Mouse (Mus musculus): ENCODE data around the gene Veph1. TPM values are rescaled to one million over a fixed set of nuclear protein-coding genes. Genes with fewer than 3 reads are reported as not detected.

Gene Veph1
- polyA plus RNA-seq, 1 experiment from 2014 or later: 6.6 TPM

DNA sequence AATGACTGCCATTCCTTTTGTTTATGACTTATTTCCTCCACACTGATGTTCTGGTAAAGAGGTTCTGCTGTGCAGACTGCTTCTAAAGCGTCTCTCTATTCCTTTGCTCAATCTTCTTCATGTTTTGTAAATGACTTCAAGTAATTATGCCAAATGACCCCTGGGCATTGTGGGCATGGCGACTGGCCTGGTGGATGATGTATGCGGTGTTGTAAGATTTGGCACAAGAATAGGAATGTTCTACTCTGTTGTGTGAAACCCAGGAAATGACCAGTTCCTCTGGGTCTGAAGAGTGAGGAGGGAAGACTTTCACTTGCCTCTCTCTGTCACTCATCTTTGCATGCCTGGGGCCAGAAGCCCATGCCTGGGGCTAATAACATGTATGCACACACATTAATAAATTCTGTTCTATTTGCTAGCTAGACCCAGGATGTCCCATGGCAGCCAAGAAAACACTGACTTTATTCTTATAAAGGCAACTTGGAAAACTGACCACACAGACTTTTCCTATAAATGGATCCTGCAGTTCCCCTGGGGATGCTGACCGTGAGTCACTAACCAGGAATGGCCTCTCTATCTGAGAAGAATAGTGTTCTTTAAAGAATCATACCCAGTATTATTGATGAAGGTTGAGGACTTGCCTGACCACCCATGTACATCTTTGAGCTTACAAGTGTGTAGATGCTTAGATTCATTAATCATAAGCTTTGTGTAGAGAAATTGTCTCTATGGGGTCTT lies 87.6 kb downstream of the Veph1 start:
- 73% methylated on average over 4 of the region's 4 CpGs for WGBS
- Histone ChIP-seq H3K9ac (ENCODE audit: low read length) (no peak overlapping the region), H3K4me3 (ENCODE audit: low read length) (no peak overlapping the region), H3K27me3 (ENCODE audit: control insufficient read depth, insufficient read depth, low read depth, low read length) (no peaks in the 10 kb centered on the region), H3K4me1 (replicated peaks; ENCODE audit: control insufficient read depth, insufficient read depth, low read length) (no peaks in the 10 kb centered on the region), H3K4me2 (ENCODE audit: low read depth, low read length) (no peak overlapping the region), H3K9me3 (ENCODE audit: control insufficient read depth, low read length) (no peaks in the 10 kb centered on the region), H3K27ac (ENCODE audit: low read length) (no peak overlapping the region), H3K36me3 (ENCODE audit: control insufficient read depth, insufficient read depth, low read length) (no peaks in the 10 kb centered on the region)
- no peak for ATAC-seq (ENCODE audit: low read depth)

DNA sequence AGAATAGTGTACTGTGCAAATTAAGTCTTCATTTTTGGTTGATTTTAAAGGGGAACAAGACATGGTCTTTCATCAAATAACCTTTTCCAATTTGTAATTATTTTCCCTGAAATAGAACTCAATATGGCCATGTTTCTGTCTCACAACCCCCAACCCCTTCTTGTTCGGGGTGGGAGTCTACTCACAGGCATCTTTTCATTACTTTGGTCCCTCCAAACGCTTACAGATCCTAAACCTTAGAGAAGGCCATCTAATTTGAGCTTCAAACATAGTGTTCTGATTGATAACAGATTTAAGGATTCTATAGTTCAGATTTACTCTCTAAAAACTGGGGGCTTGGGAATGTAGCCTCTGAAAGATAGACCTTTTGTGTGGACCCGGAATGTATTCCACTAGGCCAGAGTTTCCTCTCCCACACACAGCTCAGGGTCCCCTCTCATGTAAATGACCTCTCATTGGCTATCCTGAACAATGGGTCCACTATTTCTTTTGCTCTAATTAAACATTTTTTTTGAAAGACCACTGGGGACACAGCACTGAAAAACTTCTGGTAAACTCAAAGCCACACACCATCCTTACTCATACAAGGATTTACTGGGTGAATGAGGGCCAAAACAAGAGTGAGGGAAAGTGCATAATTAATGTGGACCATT lies 102.6 kb downstream of the Veph1 start:
- WGBS: 75% methylated on average over 3 of the region's 3 CpGs
- no peaks in the 10 kb centered on the region for H3K27me3 ChIP-seq (ENCODE audit: control insufficient read depth, insufficient read depth, low read depth, low read length)
- no peak overlapping the region for H3K4me3 ChIP-seq (ENCODE audit: low read length)
- no peak overlapping the region for H3K9ac ChIP-seq (ENCODE audit: low read length)
- no peaks in the 10 kb centered on the region for H3K9me3 ChIP-seq (ENCODE audit: control insufficient read depth, low read length)
- no peaks in the 10 kb centered on the region for H3K4me1 ChIP-seq (replicated peaks; ENCODE audit: control insufficient read depth, insufficient read depth, low read length)
- no peak overlapping the region for H3K27ac ChIP-seq (ENCODE audit: low read length)
- no peak overlapping the region for H3K4me2 ChIP-seq (ENCODE audit: low read depth, low read length)
- no peaks in the 10 kb centered on the region for H3K36me3 ChIP-seq (ENCODE audit: control insufficient read depth, insufficient read depth, low read length)
- ATAC-seq (ENCODE audit: low read depth): no peak

DNA sequence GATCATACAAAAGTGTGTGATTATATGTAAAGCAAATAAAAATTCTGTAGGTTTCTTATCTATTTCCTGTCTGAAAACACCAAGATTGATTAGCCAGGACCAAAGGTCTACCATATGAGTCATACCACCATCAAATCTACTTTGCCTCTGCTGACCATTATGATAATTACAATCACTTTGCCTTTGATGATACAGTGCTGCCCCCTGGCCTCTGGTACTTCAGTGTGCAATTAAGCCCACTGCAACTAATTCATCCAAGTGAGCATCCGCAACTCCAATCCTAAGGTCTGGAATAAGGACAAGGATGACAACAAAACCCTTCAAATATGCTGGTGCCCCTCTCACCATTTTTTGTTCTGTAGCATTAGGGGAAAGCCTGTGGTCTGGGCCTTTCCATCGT lies 117.0 kb downstream of the Veph1 start:
- Histone ChIP-seq H3K4me1 (replicated peaks; ENCODE audit: control insufficient read depth, insufficient read depth, low read length) (no peaks in the 10 kb centered on the region), H3K9me3 (ENCODE audit: control insufficient read depth, low read length) (no peaks in the 10 kb centered on the region), H3K27ac (ENCODE audit: low read length) (no peak overlapping the region), H3K36me3 (ENCODE audit: control insufficient read depth, insufficient read depth, low read length) (no peaks in the 10 kb centered on the region), H3K9ac (ENCODE audit: low read length) (no peak overlapping the region), H3K4me2 (ENCODE audit: low read depth, low read length) (no peak overlapping the region), H3K27me3 (ENCODE audit: control insufficient read depth, insufficient read depth, low read depth, low read length) (no peaks in the 10 kb centered on the region), H3K4me3 (ENCODE audit: low read length) (no peak overlapping the region)
- ATAC-seq (ENCODE audit: low read depth): no peak
- WGBS: 64% methylated on average over 2 of the region's 2 CpGs

DNA sequence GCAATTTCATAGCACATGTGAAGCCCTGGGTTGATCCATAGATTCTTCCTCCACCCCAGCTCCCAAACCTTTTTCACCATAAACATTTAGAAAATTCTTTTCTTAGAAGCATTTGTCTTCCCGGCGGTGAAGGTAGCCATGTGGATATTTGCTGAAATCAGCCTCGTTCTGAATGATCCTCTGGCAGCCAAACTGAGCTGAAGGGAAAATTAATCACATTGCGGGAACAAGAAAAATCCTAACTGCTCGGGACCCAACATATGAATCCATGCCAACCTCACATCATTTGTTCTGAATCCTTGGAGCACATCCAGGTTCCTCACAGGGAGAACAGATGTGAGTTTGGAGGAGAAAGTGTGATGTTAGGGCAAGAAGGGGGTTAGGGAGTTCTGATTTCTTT lies 123.7 kb downstream of the Veph1 start:
- no peak overlapping the region for H3K9ac ChIP-seq (ENCODE audit: low read length)
- H3K4me2 ChIP-seq (ENCODE audit: low read depth, low read length): no peak overlapping the region
- H3K27ac ChIP-seq (ENCODE audit: low read length): no peak overlapping the region
- H3K27me3 ChIP-seq (ENCODE audit: control insufficient read depth, insufficient read depth, low read depth, low read length): no peaks in the 10 kb centered on the region
- WGBS: 46% methylated on average over 5 of the region's 5 CpGs
- no peaks in the 10 kb centered on the region for H3K4me1 ChIP-seq (replicated peaks; ENCODE audit: control insufficient read depth, insufficient read depth, low read length)
- H3K9me3 ChIP-seq (ENCODE audit: control insufficient read depth, low read length): no peaks in the 10 kb centered on the region
- ATAC-seq (ENCODE audit: low read depth): peak; percentile 81
- no peaks in the 10 kb centered on the region for H3K36me3 ChIP-seq (ENCODE audit: control insufficient read depth, insufficient read depth, low read length)
- H3K4me3 ChIP-seq (ENCODE audit: low read length): no peak overlapping the region

DNA sequence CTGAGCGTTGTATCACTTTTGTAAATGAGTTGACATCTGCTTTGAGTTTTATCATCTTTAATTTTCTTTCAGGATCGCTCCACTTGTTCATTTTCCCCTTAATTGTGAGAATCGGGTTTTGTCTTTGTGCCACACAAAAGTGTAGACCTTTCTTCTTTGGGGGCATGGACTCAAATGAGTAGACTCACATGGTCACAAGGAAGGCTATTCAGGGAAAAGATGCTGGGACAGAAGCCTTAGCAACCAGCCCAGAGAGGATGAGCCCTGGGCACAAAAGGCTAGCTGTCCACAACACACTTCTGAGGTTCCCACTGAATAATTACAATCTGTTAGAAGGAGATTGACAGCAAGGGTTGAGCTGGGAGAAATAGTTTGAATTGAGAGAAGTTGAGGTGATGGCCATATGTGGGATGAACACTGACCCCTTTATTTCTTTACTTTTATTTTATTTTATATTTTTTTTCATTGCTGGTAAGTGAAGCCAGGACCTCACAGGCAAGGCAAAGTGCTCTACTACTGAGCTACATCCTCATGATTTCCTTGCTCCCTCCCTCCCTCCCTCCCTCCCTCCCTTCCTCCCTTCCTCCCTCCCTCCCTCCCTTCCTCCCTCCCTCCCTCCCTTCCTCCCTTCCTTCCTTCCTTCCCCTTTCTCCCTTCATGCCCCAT lies 126.6 kb downstream of the Veph1 start:
- H3K4me3 ChIP-seq (ENCODE audit: low read length): no peak overlapping the region
- H3K27me3 ChIP-seq (ENCODE audit: control insufficient read depth, insufficient read depth, low read depth, low read length): no peaks in the 10 kb centered on the region
- no peak for ATAC-seq (ENCODE audit: low read depth)
- WGBS: 77% methylated on average over 3 of the region's 3 CpGs
- no peak overlapping the region for H3K4me2 ChIP-seq (ENCODE audit: low read depth, low read length)
- H3K4me1 ChIP-seq (replicated peaks; ENCODE audit: control insufficient read depth, insufficient read depth, low read length): no peaks in the 10 kb centered on the region
- no peaks in the 10 kb centered on the region for H3K9me3 ChIP-seq (ENCODE audit: control insufficient read depth, low read length)
- no peak overlapping the region for H3K27ac ChIP-seq (ENCODE audit: low read length)
- H3K9ac ChIP-seq (ENCODE audit: low read length): no peak overlapping the region
- H3K36me3 ChIP-seq (ENCODE audit: control insufficient read depth, insufficient read depth, low read length): no peaks in the 10 kb centered on the region

DNA sequence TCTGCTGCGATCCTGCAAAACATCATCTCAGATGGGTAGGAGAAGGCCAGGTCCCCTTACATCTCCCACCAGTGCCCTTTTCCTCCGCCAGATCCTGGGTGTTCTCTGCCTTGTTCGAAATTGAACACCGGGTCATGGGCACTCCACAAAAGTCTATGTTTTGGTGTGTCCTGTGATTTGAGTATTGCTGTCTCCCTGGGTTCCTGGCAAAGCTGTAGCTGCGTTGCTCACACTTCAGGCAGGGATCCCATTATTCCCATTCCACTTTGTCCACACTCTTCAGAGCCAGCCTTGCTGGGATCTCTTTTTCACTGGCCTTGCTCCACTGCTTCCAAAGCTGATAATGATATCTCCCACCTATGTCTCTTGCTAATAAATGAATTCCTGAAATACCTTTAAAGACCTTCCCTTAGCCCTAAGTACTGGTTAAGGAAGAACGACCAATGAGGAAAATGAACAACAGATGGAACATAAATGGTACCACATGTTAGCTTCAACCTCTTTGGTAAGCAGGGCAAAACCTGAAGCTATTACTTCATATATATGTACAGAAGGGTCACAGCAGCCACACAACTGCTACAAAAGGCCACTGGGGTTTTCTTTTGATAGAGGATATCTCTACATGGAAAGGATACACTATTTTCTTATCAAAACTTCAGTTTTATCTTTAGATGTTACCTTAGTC lies 129.9 kb downstream of the Veph1 start:
- no peak overlapping the region for H3K4me2 ChIP-seq (ENCODE audit: low read depth, low read length)
- no peak overlapping the region for H3K4me3 ChIP-seq (ENCODE audit: low read length)
- H3K9me3 ChIP-seq (ENCODE audit: control insufficient read depth, low read length): no peaks in the 10 kb centered on the region
- ATAC-seq (ENCODE audit: low read depth): no peak
- no peaks in the 10 kb centered on the region for H3K27me3 ChIP-seq (ENCODE audit: control insufficient read depth, insufficient read depth, low read depth, low read length)
- H3K27ac ChIP-seq (ENCODE audit: low read length): no peak overlapping the region
- no peaks in the 10 kb centered on the region for H3K36me3 ChIP-seq (ENCODE audit: control insufficient read depth, insufficient read depth, low read length)
- H3K4me1 ChIP-seq (replicated peaks; ENCODE audit: control insufficient read depth, insufficient read depth, low read length): peaks cover 10% of the 10 kb centered on the region; the same call in 1 of the 2 replicates
- no peak overlapping the region for H3K9ac ChIP-seq (ENCODE audit: low read length)
- WGBS: 75% methylated on average over 6 of the region's 6 CpGs

DNA sequence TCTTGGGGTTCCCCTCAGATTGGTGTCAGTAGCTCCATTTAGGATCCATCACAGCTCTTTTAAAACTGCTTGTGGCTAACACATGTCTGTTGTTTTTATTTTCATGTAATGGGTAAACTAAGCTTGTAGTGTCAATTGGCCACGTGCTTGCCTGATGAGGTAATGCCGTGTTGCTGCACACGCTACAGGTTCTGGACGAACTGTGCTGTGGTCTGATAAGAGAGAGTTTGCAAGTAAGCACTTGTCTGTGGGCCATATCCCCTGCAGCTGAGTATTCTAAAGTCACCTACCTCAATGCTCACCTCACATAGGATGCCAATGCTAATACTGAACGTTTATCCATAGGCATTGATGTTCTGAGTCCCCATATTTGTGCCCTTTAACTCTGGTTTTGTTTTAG lies 131.6 kb downstream of the Veph1 start:
- Histone ChIP-seq H3K4me3 (ENCODE audit: low read length) (no peak overlapping the region), H3K9ac (ENCODE audit: low read length) (no peak overlapping the region), H3K27ac (ENCODE audit: low read length) (no peak overlapping the region), H3K4me1 (replicated peaks; ENCODE audit: control insufficient read depth, insufficient read depth, low read length) (peaks cover 10% of the 10 kb centered on the region; the same call in 1 of the 2 replicates), H3K27me3 (ENCODE audit: control insufficient read depth, insufficient read depth, low read depth, low read length) (no peaks in the 10 kb centered on the region), H3K4me2 (ENCODE audit: low read depth, low read length) (no peak overlapping the region), H3K36me3 (ENCODE audit: control insufficient read depth, insufficient read depth, low read length) (no peaks in the 10 kb centered on the region), H3K9me3 (ENCODE audit: control insufficient read depth, low read length) (no peaks in the 10 kb centered on the region)
- ATAC-seq (ENCODE audit: low read depth): no peak
- 58% methylated on average over 5 of the region's 5 CpGs for WGBS

DNA sequence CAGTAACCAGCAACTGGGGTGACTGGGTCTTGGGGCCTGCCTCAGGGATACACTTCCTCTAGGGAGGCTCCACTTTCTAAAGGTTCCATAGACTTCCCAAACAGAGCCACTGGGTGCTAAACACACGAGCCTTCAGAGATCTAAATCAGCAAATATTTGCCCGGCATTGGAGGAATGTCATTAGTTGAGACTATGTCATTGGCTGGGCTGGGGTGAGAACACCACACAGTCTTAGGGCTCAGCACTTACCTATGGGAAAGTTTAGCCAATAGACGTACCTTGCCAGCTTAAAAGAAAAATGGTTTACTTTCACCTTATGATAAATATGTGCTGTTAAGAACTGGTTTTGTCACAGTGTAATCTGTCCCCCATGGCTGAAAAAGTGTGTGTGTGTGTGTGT lies 132.1 kb downstream of the Veph1 start:
- Histone ChIP-seq H3K4me3 (ENCODE audit: low read length) (no peak overlapping the region), H3K9me3 (ENCODE audit: control insufficient read depth, low read length) (no peaks in the 10 kb centered on the region), H3K9ac (ENCODE audit: low read length) (no peak overlapping the region), H3K4me2 (ENCODE audit: low read depth, low read length) (no peak overlapping the region), H3K36me3 (ENCODE audit: control insufficient read depth, insufficient read depth, low read length) (no peaks in the 10 kb centered on the region), H3K27me3 (ENCODE audit: control insufficient read depth, insufficient read depth, low read depth, low read length) (no peaks in the 10 kb centered on the region), H3K4me1 (replicated peaks; ENCODE audit: control insufficient read depth, insufficient read depth, low read length) (peaks cover 10% of the 10 kb centered on the region; the same call in 1 of the 2 replicates), H3K27ac (ENCODE audit: low read length) (no peak overlapping the region)
- ATAC-seq (ENCODE audit: low read depth): no peak
- WGBS: 40% methylated on average over 3 of the region's 3 CpGs

DNA sequence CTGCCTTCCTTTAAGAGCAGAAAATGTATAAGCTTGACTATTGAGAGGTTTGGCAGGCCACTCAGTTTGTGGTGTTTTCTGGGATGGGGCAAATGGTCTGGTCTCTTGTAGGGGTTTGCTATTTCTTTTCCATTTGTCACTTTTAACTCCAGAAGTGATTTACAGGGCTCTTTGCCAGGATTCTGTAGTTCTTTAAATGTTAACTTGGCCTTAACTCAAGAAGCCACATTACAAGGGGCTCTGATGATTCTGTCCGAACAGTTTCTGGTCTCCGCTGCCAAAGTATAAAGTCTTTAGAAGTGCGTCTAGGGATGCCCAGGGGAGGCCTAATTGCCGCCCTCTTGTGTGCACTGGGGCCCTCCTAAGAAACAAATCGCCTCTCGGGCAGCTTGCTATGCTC lies 134.0 kb downstream of the Veph1 start:
- ATAC-seq (ENCODE audit: low read depth): peak; percentile 78
- Histone ChIP-seq H3K4me3 (ENCODE audit: low read length) (no peak overlapping the region), H3K9me3 (ENCODE audit: control insufficient read depth, low read length) (no peaks in the 10 kb centered on the region), H3K27me3 (ENCODE audit: control insufficient read depth, insufficient read depth, low read depth, low read length) (no peaks in the 10 kb centered on the region), H3K9ac (ENCODE audit: low read length) (no peak overlapping the region), H3K36me3 (ENCODE audit: control insufficient read depth, insufficient read depth, low read length) (no peaks in the 10 kb centered on the region), H3K4me1 (replicated peaks; ENCODE audit: control insufficient read depth, insufficient read depth, low read length) (peaks cover 18% of the 10 kb centered on the region; the same call in 1 of the 2 replicates), H3K4me2 (ENCODE audit: low read depth, low read length) (no peak overlapping the region), H3K27ac (ENCODE audit: low read length) (no peak overlapping the region)
- WGBS: 40% methylated on average over 6 of the region's 6 CpGs
